Mouse (Mus musculus): ENCODE measurements at regions not wholly inside any gene's neighbourhood (a gene's known extent, or its start where the extent isn't known, plus 50 kb on each side); places are given as distances from the start of the nearest gene placed in this dataset.

DNA sequence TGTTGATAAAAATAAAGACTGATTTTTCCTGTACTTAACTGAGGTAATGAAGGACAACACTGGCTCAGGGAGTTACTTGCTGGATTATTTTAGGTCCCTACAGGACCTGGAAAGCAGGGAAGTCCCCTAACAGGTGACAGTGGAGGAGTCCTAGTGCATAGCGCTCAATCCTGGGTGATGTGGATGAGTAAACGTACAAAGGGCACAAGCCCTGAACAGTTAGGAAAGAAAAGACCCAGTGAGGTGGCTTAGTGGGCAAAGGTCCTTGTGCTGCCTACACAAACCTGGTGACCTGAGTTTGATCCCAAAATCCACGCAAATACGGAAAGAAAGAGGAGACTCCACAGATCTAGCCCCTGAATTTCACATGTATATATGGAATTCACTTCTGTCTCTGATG, 99.1 kb downstream of the Hes1 start:
- no peak for DNase-seq

GRCm38 (mm10) chr16:30165667-30166180, 101.5 kb downstream of the Hes1 start:
- DNase-seq = no peak

- peak; percentile 39 to 43 for DNase-seq
Measured at GRCm38 (mm10) chr16:30171381-30172079, 95.8 kb downstream of the Cpn2 start.

GRCm38 (mm10) chr16:30172136-30172731, 95.1 kb downstream of the Cpn2 start:
- DNase-seq = no peak

DNA sequence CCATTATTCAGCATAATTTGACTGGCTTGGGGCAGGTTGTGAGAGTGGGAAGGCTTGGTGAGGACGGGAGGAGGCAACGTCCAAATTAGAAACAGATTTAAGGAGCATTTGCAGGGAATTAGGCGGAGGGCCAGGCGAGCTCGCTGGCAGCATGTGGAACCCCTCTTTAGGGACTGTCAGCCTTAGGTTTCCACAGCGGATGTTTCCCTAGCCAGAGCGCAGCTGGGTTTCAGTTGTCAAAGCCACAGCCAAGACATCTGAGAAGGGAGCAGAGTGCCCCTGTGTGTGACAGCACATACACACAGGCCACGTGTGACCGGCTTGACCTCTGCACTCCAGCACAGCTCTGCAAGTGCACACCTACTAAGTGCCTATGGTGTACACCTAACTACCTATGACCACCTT, 94.5 kb downstream of the Cpn2 start:
- DNase-seq = peak; percentile 43 to 46

- DNase-seq = no peak
Measured at GRCm38 (mm10) chr16:30173953-30174874, 93.1 kb downstream of the Cpn2 start.

DNA sequence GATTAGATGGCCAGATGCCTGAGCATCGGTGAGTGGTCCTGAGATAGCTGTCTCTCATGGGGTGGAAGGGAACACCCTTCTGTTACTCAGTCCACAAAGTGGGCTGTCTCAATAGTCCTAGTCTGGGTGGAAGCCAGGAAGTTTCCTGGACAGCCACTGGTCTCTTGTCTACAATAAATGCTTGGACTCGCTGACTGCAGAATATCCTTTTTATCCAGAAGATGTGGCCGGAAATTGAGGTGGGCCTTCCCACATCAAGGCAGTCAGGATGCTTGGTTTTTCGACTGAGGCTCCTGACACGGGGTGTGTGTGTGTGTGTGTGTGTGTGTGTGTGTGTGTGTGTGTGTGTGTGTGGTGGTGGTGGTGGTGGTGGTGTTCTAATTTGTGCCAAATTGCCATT, 91.0 kb downstream of the Cpn2 start:
- DNase-seq = peak; percentile 37 to 39

DNA sequence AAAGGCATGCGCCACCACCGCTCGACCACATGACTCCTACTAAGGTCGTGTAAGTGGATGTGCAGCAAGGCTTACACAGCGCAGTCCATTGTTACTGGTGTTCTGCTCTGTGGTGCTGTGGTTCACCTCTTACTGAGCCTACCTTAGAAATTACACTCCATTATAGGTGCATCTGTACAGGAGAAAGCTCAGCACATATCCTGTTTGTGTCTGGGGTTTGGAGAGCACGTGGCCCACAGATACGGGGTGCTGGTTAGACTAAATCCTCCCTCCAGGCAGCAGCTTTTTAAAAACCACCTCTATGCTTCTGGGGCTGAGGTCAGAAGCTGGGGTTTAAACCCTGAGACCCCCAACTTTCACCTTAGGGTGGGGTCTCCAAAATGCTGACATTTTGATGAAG, 89.5 kb downstream of the Cpn2 start:
- DNase-seq = no peak

DNA sequence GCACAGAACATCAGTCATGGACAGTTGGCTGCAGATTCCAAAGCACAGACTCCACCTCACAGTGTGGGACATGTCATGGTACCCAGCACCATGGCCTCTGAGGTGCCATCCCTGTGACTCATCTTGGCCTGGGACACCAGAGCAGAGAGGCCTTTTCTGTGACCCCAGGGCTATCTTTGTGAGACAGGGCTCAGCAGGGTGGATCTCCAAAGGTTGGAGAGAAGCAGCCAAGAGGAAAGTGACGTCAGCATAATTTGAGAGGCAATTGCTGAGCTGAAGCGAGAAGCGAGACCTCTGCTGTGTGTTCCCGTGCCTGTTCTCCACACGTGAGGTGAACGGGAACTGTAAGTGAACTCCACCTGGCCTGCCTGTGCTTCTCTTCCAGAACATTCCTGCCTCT, 88.7 kb downstream of the Cpn2 start:
- DNase-seq = no peak

DNA sequence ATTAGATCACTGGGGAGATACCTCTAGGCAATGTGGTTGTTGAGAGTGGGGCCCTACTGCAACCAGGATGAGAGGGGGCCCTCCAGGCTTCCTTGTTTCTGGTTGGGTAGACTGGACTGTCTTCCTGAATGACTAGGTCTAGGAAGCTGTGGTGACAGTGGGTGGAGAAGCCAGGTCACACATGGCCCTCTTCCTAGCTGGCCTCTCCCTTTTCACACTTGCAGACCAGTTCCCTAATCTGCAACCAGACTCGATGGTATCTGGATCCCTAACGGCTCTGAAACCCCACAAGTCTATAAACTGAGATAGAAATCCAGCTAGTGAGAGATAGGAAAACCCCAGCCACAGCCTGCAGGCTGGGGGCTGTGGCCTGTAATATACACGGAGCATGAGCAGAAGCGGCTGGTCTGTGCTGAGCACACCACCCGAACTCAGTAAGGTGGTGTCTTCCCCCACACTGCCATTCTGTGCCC, 87.8 kb downstream of the Cpn2 start:
- peak in 1 of 2 experiments; percentile 42 for DNase-seq

DNA sequence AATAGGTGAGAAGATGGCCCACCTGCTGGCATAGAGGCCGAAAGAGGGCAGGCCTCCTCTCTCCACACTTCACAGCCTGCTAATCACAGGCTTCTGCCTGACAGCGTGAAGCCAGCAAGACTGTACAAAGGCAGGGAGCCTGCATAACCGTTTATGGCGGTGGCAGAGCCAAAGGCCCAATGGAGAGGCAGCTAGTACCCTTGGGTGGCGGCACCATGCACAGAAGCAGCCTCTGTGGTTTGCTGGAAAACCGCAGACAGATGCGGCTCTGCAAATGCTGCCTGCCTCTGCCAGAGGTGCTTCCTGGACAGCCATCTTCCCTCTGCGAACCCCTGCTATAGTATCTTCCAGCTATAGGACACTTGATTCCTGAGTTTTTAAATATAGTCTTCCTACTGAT, 86.2 kb downstream of the Cpn2 start:
- peak; percentile 80 to 88 for DNase-seq

DNA sequence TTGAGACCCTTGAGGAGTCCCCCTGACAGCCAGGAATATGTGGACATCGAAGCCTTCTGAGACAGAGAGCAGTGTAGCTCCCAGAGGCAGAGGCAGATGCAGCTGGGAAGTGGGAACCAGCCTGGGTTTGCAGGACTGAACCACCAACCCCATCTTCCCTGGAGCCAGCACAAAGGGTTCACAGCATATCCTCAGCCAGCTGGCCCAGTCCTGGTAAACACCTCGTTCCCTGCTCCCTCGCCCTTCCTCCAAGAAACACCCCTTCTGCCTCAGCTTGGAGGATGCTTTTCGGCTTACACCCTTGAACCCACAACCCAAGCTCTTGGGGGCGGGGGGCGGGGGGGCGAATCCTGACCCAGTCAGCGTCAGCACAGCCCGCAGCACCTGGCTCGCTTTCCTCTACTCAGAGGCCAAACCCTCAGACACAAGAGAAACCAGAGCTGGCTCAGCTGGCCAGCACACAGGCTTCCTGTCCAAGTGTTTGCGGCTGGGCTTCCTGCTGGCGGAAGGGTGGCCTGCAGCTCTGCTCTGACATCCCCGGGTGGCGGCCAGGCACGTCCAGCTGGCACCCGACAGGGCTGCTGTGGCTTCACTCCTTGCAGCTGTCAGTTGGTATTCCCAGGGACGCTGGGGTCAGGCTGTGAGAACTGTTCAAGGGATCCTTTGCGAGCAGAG, 82.6 kb downstream of the Cpn2 start:
- DNase-seq = peak in 1 of 2 experiments; percentile 40

DNA sequence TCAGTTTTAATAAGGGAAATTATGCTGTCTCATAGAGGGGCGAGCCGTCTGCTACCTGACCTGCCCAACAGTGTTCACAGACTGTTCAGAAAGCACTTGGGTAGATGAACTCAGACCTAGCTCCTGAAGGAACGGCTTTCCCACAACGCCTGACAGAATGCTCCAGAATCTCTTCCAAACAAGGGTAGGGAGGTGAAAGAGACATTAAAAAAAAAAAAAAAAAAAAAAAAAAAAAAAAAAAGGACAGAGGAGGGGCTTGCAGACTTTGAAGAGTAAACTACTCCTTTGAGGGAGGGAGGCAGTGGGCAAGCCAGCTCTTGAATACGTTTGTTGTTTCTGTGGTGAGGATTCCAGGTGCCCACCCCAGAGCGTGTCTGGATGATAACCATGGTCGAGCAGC, 81.6 kb downstream of the Cpn2 start:
- DNase-seq = no peak

GRCm38 (mm10) chr16:30186201-30186700, 81.0 kb downstream of the Cpn2 start:
- DNase-seq = no peak

GRCm38 (mm10) chr16:30186701-30187270, 80.5 kb downstream of the Cpn2 start:
- DNase-seq = peak in 1 of 2 experiments; percentile 19

DNA sequence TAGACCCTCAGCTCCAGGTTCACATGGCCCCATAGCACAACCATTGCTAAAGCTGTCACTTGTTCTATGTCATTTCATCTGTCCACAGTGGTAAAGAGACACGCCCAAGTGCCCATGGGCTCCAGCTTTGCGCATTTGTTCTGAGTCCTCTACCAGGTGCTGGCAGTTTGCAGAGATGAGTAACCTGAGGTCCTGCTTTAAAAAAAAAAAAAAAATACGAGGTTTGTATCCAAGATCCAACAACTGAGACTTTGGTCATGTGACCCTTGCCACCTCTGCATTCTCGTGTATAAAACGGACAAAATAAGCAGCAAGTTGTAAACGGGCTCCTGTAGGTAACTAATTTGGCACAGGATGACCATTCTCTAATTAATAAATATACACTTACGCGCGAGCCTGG, 79.9 kb downstream of the Cpn2 start:
- DNase-seq = no peak

- DNase-seq = peak; percentile 83
Measured at GRCm38 (mm10) chr16:30187907-30188414, 79.3 kb downstream of the Cpn2 start.

- peak in 1 of 2 experiments; percentile 20 for DNase-seq
Measured at GRCm38 (mm10) chr16:30188769-30189430, 78.4 kb downstream of the Cpn2 start.

DNA sequence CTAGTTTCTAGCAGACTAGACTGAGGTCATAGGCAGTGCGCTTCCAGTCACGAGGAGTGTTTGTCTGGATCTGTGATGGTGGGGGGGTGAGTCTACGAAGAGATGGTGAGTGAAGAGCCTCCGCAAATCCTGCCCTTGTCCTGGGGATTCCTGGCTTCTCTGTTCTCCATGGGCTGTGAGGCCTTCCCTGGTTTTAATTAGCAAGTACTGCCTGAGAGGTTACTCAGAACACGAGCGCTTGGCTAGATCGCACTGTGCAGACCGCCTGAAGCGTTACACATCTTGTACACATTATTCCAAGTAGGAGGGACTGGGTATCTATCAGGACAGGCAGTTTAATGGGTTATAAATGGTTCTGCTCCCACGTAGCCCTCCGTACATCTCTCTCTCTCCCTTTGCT, 76.9 kb downstream of the Cpn2 start:
- DNase-seq = no peak

- no peak for DNase-seq
Measured at GRCm38 (mm10) chr16:30190935-30191514, 76.3 kb downstream of the Cpn2 start.
